Mouse (Mus musculus) kidney, adult 9 months (tissue): ENCODE data around the gene Dhx16.

Experiments
- DNase-seq: peaks from one replicate; pipeline ENCODE4 v3.0.0; 2022

Dhx16 gene

DNA sequence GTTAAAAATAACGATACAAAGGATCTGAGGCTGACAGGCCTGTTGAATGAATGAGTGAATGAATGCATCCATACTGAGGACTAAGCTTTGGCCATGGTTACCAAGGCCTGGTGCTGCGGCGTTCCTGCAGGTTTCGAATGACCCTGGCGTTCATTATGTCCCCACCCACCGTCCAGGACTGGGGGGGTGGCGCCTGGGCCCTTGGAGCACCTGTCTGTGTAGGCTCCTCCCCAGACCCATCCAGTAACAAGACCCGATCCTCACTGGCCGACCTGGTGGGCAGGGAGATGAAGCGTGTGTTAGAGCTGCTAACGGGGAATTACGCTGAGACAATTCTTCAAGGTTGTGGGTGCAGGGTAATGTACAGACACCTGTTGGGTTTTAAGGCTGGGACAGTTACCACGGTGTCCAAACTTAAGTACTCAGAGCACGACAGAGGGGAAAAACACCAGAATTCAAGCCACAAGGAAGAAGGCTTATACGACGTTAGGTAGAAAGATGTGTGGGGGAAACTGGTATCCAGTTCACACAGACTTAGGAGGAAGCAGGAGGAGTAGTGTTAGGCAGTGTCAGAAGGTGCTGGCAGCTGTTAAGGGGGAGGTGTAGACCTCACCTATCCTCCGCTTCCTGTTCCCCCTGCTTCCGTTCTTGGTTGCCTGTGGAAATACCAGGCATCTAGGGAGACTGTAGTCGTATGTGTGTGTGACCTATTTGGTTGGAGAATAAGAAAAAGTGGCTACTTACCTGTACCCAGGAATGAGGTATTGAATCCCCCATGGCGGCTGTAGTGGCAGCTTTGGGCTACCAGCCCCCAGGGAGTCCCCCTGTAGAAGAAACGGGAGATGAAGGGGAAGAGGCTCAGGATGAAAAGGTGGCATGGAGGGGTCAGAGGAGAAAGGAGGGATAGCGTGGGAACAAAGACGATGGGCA lies 18.3 kb downstream of the Dhx16 start:
- DNase-seq, result no peak

DNA sequence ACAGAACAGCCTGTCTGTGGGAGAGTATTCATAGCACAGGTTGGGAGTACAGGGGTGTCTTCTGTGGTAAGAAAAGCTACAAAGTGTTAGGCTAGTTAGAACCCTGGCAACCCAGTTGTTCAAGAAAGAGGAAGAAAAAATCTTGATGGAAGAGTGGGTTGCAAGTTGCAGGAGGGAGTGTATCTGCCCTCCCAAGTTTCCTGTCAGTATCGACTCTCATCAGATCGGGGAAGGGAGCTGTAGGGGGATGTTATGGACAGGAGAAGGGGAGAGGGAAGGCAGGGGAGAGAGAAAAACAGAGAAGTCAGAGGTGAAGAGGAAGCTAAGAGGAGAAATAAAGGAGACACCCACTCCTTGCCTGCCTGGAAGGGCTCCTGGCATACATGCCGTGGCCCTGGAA lies 21.0 kb downstream of the Dhx16 start:
- no peak for DNase-seq

- peak; percentile 73 for DNase-seq
Observed at GRCm38 (mm10) chr17:35903343-35903991, 23.8 kb downstream of the Dhx16 start.

GRCm38 (mm10) chr17:35903992-35904355 lies 24.4 kb downstream of the Dhx16 start:
- DNase-seq, result no peak

GRCm38 (mm10) chr17:35905587-35905986 lies 26.0 kb downstream of the Dhx16 start:
- no peak for DNase-seq

- no peak for DNase-seq
Observed at GRCm38 (mm10) chr17:35907609-35908008, 28.0 kb downstream of the Dhx16 start.

- no peak for DNase-seq
Observed at GRCm38 (mm10) chr17:35909186-35909918, 29.7 kb downstream of the Dhx16 start.

DNA sequence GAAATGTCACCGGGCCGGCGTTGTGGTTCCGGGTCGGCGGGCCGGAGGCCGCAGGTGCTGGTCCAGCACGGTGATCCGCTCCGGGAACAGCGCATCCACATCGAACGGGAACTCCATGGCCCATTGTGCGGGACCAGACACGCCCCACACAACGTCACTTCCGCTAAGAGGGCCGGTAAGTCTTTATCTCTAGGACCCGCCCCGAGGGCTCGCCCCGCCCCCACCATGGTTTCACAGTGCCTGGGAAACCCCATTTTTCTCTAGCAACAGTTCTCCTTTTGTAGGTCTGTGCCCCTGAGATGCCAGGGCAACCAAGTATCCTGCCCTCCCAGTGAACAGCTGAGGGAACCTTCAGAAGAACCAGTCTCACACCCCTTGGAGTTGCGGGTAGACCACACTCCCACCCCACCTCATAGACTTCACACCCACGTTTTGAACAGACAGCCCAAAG lies 30.3 kb downstream of the Dhx16 start, which contains the start of gene Atat1:
Gene Atat1 (minus strand): TSS at position 157 of the 451 bp plus-strand sequence.
- peak; percentile 97 for DNase-seq

DNA sequence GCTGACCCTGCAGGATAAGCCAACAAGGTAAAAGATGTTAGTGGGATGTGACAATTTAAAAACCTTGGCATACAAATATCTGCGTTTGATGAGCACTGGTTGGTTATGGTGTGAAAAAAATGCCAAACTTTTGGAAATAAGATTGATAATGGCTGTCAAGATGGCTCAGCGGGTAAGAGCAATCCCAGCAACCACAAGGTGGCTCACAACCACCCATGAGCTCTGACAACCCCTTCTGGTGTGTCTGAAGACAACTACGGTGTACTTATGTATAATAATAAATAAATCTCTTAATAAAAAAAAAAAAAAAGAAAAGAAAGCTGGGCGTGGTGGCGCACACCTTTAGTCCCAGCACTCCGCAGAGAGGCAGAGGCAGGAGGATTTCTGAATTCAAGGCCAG lies 35.4 kb downstream of the Dhx16 start:
- DNase-seq, result no peak

- DNase-seq, result peak; percentile 75
Observed at GRCm38 (mm10) chr17:35915538-35916296, 36.1 kb downstream of the Dhx16 start.

DNA sequence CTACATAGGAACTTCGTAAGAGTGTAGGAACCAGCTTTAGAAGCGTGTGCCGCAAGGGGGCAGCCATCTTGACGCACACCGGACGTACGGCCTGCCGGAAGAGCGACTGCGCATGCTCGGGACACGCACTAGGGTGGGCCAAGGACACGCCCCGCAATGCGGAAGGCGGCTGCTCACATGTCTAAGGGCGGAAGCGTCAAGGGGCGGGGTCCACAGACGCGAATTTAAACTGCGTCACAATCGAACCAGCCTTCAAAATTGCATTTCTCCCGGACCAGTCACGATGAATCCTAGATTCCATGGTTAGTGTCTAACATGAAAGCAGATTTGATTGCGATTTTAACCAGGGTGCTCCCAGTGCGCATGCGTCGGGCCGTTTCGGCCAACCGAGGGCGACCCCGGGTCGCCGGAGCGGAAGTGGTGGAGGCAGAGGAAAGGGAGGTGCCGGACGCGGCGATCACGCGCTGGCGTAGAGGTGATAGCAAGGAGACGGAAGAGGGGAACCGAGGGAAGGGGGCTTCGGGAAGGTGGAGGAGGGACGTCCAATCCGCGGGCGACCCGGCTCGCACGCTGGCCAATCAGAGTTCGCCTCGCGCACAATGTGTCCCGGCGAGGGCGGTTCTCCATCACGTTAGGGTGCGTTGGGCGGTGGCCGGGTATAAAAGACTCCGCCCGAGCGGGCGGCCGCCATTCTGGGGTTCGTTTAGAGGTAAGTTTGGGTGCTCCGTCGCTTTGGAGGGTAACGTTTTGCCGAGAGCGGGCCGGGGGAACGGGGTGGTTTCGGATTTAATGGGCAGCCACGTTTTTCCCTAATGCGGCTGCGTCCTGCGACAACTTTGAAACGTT lies 36.9 kb downstream of the Dhx16 start, which contains the start of the genes Mrps18b and Ppp1r10:
Gene Mrps18b (minus strand): TSS at position 93 of the 846 bp plus-strand sequence.
Gene Ppp1r10 (plus strand): TSS at position 138 of the 846 bp plus-strand sequence.
- DNase-seq, result peak; percentile 100

DNA sequence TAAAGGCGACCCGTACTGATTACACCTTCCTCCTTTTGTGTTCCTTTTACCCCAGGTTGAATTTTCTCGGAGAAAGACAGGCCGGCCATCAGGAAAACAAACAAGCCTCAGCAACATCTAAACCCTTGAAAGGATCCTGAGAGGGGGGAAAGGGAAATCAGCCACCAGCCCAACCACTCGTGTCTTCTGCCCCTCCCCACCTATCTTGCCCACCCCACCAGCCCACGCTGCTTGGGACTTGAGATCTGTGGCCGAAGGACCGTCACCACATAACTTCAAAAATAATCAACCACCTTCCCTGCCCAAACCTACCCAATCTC lies 37.5 kb downstream of the Dhx16 start:
- no peak for DNase-seq

- DNase-seq, result peak; percentile 66
Observed at GRCm38 (mm10) chr17:35917463-35918251, 38.0 kb downstream of the Dhx16 start.

DNA sequence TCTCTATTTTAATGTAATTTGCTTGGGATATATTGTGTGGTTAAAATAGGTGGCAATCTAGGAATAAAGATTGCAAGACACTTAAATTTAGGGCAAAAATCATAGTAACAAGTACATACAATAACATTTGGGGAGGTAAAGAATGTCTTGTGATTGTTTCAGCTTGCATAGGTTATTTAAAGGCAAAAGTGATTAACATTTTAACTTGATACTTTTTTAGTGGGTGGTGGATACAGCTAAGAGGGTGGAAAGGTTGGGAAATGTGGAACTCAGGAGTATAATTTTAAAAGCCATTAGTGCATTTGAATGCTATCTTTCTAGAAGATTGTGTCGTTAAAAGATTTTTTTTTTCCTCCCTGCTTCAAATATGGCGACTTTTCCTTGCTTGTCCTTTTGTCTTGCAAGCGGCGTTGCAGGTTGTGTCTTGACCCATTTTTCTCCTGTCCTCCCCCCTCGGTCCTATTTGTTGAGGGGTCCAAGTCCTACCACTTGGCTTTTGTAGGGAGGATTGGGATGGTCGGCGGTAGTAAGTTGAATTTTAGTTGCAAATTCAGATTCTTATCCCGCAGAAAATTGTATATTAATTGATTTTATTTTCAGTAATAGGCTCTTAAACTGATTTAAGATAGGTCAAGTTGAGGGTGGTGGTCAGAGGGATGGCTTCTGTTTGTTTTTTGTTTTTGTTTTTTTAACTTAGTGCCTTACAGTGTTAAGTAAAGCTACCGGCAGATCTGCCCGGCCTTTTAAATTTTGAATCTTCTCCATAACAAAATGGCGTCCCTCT lies 38.8 kb downstream of the Dhx16 start:
- DNase-seq, result peak; percentile 70

DNA sequence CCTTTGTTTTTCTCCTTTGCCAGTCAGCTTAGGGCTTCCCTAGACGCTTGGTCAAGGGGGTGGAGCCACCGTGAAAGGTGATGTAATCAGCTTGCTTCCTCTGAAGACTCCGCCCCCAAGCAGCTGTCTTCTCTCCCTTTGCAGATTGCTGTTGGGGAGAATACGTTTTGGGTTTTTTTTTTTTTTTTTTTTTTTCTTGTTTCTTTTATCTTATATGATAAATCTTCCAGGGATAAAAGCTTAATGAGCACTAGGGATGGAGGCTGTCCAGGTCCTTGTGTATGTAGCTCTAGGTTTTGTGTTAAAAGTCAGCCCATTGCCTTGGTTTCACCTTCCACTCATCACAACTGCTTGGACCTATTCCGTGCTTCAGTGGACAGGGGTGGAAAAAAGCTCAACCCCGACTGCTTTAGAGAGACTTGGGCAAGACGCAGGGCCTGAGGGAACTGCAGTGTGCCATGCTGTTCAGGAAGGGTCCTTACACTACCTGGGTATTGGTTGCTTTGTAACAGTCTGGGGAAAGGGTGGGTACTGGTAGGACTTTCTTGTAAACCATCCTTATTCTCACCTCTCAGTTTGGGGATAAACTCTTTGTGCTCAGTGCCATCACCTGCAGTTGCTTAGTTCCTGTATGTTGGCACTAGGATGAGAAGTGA lies 39.6 kb downstream of the Dhx16 start:
- peak; percentile 99 for DNase-seq

DNA sequence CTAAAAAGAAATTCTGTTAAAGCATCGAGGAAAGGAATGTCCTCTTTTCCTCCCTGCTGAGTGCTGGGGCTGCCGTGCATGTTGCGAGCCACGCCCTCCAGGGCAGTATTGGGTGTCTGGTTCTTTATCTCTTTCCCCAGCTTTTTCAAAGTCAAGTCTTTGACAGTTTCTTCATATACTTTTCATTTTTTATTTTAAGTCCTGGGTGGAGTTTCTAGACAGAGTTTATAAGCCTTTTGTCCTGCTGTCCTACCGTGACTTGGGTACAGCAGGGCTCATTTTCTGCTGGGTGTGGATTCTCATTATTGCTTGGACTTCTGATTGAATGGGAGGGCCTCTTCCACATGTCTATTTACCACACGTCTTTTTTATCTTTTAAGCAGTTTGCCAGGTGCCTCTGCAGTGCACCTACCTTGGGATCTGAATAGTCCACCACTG lies 40.3 kb downstream of the Dhx16 start:
- DNase-seq, result no peak

- no peak for DNase-seq
Observed at GRCm38 (mm10) chr17:35920384-35920783, 40.8 kb downstream of the Dhx16 start.

GRCm38 (mm10) chr17:35920862-35921562 lies 41.4 kb downstream of the Dhx16 start:
- peak; percentile 79 for DNase-seq

DNA sequence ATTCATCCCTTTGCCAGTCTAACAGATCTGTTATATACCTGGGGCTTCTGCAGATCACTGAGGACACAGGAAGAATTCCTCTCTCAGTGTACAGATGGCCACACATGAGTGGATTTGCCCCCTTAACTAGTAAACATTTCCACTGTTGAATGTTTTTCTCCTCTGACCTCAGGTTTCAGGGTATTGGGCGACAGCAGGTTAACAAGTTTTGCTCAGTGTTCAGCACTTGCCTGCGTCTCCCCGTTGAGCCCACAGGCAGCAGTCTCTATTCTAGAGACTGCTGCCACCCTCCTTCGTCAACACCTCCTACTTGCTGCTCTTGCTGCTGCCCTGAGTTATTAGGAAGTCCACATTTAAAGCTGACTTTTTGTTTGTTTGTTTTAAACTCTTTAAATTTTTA lies 42.1 kb downstream of the Dhx16 start:
- DNase-seq, result no peak
